Mouse (Mus musculus) layer of hippocampus, adult 11-12 months (tissue): ENCODE measurements around the gene Rpl15.
"Not testable (repeated sequence)": the region's sequence is repeated elsewhere in the genome, so short reads cannot be mapped to it uniquely, and the experiment has no call there.

Experiments
- DNase-seq: peaks from one replicate; pipeline ENCODE4 v3.0.0; 2022; ENCODE audit warnings: low spot score

Rpl15 gene

DNA sequence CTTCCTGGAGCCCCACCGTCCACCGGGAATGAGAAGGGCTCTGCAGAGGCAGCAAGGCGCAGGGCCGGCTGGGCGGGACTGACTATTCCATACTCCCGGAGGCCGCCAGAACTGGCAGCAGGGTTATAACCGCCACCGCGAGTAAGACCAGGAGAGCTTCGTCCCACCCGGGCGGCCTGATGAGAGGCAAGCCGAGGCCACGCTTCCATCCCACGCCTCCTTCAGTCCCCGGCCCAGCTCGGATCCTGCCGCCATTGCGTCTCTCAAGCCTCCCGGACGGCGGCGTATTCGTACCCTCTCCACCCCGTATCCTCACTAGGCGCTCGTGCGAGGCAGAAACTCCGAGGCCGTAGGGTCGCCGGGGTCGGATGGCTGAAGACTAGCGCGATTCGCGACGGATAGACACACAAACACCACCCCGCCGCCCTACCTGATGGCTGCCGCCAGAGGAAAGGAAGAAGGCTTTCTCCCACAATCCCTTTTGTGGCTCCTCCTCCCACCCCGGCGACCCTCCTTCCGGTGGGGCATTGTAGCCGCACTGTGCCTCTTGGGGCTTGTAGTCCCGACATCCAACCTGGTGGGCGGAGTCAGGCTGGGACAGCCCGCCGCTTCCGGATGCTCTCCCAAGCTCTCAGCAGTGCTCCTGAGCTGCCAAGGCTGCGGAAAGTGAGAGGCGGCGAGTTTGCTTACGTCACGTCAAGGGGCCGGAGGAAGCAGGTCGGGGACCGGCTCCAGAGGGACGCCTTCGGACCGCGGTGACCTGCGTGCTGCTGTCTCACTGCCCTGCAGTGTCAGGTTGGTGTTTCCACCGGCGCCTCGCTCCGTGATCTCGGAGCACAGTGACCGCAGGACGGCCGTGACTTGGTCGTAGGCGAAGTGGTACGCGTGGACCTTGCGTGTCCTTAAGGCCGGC lies at the start of gene Rpl15, which contains the start of gene Nkiras1:
TSS of gene Rpl15 (minus strand) at position 863 of the 913 bp plus-strand sequence.
TSS of gene Nkiras1 (plus strand) at position 608 of the 913 bp plus-strand sequence.
- peak; percentile 99 for DNase-seq

DNA sequence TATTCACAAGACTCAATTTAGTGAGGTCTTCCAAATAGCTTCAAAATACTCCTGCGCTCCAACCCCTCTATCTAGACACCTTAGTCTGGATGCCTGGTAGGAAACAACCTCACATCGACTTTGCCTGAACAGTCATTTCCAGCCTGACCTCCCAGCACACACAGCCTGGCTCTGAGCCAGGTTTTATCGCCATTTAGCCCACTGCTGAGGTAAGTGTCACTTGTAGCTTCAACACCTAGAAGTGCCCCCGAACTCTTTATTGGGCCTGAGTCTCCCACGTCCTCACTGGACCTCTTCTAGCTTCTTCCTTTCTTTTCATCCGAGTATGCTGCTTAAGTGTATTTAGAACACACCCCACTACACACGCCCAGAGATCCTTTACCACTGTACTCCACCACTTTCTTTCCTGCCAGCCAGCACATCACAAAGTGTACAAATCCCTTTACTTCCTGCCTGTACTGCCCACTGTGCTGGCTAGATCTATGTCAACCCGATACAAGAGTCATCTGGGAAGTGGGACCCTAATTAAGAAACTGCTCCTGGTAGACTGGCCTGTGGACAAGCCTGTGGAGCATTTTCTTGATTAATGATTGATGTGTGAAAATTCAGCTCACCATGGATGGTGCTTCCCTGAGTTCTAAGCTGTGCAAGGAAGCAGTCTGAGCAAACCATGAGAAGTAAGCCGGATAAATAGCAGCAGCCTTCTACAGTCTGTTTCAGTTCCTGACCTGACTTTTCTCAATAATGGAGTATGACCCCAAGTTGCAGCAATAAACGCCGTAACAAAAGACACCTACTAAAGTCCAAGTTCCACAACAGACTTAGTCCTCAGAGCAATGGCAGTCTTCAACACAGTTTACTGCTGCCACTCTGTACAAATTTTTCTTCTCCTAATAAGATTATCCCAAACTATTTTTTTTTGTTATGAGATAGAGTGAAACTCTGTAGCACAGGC lies 46.5 kb upstream of the Rpl15 start:
- no peak for DNase-seq

DNA sequence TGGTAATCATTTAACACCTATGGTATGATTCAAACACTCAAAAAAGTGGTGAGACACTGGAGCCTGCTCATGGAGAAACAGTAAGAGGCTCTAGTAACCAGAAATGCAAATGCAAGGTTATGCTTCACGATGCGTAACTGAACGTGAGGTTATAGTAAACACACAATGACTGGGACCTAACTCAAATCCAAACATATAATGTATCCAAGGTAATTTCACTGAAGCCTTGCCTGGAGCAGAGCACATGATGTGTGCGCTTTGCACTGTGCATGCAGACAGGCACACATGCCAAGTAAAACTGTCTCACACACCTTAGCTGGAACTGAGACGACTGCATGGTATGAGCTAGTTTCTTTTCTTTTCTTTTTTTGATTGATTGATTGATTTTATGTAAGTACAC lies 33.0 kb upstream of the Rpl15 start:
- no peak for DNase-seq

DNA sequence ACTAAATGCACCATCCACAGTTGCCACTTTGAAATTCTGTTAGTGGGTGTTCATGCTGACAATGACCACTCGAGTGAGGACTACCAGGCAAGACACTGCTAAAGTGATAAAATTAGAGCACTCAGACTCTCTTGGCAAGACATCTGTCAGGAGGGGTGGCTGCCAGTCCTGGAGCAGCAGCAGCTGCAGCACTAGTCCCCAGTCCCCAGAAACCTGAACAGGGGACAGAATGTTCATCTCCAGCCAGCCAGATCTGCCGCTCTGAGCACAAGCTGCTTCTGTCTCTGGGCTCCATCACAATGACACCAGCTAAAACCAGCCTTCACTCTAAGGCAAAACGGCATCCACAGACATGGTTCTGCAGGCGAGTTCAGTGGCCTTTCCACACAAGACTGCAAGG lies 32.1 kb upstream of the Rpl15 start:
- peak; percentile 45 for DNase-seq

DNA sequence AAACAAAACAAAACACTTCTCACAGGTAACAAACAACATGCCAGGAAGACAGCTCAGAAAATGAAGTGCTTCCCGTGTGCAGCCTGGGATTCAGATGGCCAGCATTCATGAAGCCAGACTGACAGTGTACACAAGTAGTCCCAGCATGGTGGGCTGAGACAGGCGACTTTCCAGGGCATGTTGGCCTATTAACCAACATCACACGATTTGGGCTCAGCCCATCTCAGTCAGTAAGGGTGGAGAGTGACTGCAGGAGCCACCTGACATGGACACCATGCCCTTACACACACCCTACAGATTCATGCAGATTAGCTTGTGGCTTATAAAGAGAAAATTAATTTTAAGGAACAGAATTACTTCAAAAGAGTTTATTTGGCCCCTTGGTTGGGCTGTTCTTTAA lies 31.6 kb upstream of the Rpl15 start:
- no peak for DNase-seq

DNA sequence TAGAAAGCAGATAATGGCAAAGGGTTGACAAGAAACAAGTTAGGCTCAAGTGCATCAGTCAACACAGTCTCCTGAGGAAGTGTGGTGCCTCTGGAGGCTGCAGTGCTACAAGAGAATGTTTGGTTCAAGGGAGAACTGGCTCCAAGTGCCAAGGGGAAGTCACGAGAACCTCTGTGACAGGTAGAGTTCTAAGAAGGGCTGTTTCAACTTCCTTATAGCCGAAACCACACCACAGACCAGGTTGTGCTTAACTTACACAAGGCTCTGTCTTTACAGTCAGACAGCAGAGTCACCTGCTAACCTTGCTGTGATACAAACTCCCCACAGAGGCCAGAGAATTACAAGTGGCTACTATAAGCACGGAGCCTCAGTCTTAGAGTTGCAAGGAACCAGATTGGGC lies 30.4 kb upstream of the Rpl15 start:
- DNase-seq, result no peak

DNA sequence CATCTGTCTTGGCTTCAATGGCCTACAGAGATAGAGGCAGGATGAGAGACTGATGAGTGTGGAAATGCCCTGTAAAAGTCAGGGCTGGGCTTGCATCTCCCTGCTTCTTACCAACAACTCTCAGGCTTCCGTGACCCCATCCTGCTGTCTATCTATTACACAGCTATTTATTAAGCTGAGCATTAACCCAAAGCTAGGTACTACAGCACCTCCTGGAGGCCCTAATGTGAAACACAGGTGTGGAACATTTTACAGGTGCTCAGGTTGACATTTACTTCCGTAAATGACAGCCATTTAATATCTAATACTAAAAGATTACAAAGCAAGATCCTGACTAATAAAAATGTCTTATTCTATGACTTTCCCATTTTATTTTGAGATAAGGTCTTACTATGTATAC lies 29.5 kb upstream of the Rpl15 start:
- no peak for DNase-seq

DNA sequence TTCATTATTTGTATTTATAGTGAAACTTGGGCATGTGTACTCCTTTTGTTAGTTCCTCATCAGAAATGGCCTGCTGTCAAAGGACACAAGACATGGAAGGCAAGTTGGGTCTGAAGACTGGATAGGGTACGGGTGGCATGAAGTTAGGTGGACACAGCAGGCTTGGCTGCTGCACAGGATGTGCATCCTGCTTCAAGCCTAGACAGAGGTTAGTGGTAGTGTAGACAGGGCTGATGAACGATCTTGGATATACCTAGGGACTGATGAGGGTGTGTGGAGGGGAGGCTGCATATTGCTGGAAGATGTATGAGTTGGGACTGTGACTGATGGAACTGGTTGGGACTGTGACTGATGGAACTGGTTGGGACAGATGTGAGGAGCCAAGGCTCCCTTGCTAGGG lies 27.7 kb upstream of the Rpl15 start:
- no peak for DNase-seq

DNA sequence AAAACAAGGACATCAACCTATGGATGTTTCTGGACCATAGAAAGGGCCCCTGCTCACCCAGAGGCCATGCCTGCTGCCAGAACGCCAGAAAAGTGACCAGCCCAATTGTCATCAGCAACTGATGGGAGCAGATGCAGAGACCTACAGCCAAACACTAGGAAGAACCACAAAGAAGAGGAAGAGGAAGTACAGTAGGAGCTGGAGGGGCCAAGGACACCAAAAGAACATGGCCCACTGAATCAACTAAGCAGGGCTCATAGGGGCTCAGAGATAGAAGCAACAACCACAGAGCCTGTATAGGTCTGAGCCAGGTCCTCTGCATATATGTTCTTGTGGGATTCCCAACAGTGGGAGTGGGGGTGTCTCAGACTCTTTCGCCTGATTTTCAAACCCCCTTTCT lies 26.2 kb upstream of the Rpl15 start:
- DNase-seq, result no peak

DNA sequence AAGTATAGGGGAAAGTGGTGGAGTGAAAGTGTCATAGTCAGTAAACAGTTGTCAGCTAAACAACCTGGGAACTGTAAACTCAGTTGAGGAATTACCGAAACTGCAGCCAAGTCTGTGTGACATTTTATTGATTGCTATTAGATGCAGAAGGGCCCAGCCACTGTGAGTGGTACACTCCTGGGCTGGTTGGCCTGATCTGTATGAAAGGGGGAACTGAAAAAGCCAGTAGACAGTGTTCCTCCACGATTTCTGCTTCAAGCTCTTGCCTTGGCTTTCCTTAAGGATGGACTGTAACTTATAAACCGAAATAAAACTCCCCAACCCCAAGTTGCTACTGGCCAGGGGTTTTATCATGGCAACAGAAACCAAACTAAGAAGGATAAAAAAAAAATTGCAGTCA lies 21.4 kb upstream of the Rpl15 start:
- no peak for DNase-seq

DNA sequence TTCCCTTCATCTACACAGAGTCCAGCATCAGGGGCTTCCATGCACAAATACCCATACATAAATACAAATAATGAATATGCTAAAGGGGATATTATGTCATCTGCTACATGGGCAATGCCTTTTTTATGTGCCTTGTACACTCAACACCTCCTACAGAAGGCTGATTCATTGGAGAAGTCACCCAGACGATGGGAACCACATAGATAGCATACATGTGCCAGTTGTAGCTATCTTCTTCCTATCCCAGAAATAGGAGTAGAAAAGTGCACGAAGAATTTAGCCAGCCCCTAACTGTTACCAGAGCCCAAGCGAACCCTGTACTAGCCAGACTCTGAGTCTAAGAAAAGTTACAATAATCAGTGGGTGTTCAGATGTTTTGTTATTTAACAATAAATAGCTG lies 20.9 kb upstream of the Rpl15 start:
- no peak for DNase-seq

DNA sequence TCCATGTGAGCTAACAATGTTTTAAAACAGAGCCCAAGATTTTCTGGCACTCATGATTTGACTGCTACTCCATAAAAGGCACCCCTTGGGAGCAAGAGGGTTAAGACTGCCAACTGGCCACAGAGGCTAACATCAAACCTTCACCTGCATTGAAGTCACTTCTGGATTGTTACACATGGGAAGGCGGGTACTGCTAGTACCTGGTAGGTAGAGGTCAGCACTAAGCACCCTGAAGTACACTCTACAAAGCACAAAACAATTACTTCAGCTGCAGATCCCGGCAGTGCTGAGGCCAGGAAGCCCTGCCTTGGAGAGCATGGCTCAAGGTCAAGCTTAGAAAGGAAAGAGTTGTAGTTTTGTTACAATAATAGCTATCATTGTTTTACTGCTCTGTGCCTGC lies 16.2 kb upstream of the Rpl15 start:
- no peak for DNase-seq

DNA sequence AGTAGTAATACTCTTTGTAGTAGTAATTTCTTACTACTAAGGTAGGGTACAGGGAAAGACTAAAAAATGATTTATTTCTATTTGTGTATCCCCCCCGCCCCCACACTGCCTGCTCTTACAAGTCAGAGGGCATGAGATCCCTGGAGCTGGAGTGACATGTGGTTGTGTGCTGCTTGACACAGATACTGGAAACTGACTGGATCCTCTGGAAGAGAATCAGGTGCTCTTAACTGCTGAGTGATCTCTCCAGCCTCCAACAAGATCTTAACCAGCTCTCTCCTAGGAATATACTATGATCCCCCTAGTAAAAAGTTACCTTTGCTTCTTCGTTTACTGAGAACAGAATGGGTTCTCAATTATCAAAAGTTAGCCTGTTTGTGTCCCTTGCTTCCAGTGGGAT lies 15.2 kb upstream of the Rpl15 start:
- DNase-seq, result no peak

DNA sequence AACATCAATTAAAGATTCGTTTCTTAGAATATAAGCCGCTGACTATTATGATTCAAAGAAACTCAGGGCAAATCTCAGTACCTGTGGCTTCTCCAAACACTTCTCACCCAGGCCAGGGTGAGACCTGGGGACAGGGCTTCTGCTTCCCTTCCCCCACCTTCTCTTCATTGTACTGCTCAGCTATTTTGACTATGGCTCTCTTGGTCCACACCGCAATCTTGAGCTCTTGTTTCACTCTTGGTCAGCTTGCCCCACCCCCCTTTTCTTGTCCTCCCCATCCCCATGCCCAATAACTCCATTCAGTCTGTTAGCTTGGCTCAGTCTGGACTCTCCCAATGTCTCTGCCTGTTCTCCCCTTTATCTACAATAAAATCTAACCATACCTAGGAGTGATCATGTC lies 14.3 kb upstream of the Rpl15 start:
- no peak for DNase-seq

DNA sequence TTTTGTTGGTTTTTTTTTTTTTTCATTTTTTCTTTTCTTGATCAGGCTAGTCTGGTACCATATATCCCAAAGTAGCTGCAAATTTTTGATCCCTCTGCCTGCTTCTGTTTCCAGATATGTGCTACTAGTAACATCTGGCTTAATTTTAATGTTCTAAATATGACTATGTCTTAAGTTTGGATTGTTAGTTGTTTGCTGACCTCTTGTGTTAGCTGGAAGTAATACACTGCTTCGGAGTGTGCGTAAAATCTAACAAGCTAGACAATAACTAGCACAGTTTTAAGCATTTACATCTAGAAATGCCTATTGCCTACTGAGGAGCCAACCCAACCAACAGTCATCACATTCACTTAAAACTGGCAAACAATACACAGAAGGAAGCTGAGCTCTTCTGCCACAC lies 13.4 kb upstream of the Rpl15 start:
- DNase-seq, result peak; percentile 26

DNA sequence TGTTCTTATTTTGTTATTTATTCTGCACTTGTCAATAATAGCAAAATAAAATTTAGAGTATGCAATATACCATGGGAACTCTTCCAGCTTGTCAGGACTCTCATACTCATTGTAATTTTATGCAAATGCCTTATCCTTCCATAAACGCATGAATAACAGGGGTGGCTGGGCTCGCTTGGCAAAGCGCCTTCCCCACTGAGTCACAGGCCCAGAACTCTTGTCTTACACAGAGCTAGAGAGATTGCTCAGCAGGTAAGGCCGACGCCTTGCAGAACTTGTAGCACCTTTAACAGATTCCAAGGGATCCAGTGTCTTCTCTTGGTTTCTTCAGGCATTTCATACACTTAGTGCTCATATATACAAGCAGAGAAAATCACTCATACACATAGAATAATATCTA lies 9.2 kb upstream of the Rpl15 start:
- no peak for DNase-seq

DNA sequence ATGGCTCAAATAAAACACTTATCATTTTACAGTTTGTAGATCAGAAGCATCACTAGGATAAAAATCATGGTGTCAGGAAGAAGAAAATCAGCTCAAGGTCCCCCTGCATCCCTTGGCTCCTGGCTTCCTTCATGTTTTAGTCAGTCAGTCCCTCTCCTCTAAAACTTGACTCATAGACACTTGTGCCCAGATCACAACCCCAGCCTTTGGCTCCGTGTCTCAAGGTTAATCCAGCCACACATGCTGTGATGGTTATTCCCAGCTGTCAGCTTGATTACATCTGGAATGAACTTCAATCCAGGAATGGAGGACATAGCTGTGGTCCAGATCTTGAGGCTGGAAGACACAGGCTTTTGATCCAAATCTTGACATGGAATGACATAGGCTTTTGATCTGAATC lies 3.3 kb upstream of the Rpl15 start:
- DNase-seq, result no peak

DNA sequence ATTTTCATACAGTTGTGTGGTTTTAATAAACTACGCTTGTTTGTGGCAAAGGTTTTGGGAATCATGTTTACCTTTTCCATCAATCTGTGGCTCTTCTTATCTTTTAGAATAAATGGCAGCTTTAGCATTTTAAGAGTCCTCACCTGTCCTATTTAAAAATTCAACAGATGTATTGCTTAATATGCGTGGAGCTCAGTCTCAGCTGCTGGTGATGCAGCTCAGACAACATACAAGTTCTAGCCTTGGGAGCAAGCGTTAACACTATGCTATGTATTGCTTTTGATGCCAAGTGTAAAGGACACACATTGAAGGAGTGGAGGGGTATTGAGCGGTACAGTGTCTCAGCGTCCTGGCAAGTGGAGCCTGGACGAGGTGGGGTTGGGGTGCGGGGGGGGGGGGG lies 475 bp upstream of the Rpl15 start:
- DNase-seq, result no peak

DNA sequence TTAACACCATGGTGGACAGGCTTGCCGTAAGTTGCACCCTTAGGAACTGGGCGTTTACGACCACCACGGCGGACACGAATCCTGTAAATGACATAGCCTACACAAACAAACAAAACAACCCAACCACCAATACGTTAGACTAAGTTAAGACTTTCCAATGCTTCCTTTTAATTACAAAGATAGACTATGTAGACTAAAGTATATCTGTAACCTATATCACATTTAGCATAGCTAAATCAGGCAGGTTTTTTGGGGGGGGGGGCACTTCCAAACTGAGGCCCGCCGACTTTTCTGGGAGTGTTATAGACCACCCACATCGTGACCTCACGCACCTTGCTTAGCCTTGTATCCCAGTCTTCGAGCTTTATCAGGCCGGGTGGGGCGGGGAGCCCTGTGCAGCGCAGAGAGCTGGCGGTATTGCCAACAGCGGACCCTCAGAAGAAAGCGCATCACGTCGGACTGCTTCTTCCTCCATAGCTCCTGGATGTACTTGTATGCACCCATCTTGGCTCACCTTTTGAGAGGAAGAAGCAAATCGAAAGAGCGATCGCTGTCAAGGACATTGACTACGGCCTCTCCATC lies 1.2 kb downstream of the Rpl15 start:
- not testable (repeated sequence) for DNase-seq

DNA sequence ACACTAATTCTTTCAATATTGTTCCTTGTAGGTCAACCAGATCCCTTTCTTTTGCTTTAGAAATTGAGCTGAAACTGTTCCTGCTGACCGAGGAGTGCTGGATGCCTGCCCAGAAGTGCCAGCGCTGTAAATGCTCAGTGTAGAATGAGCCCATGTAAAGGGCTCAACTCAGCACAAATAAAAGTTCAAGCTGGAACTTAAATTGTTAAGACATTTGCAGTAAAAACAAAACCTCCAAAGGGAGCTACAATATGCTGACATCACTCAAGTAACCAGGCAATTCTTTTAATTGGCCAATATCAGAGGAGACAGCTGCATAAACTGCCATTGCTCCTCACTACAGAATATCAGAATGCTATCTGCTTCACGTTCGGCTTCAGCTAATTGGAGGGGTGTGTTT lies 7.8 kb downstream of the Rpl15 start:
- DNase-seq, result no peak

DNA sequence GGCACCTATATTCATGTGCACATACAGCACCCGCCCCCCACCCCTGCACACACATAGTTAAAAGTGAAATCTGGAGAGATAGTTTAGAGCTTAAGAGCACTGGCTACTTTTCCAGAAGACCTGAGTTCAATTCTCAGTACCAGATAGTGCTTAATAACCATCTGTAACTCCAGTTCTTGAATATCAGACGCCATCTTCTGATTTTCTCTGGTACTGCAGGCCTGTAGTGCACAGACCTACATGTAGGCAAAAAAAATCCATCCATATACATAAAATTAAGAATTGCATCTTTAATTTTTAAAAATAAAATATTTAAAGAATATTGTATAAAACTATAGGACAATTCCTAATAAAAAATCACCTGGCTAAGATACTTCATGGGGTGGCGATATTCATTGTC lies 10.0 kb downstream of the Rpl15 start:
- DNase-seq, result no peak

DNA sequence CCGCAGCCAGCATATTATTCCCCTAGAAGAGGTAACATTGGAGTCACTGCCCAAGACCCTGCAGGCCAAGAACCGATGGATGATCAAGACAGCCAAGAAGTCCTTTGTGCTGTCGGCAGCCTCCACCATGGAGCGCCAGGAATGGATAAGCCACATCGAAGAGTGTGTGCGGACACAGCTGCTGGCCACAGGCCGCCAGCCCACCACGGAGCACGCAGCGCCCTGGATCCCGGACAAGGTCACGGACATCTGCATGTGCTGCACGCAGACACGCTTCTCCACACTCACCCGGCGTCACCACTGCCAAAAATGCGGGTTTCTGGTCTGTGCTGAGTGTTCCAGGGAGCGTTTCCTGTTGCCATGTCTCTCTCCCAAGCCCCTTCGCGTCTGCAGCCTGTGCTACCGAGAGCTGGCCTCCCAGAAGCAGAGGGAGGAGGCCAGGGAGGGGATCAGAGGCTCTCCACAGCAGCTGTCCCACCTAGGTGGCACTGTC lies 28.5 kb downstream of the Rpl15 start:
- no peak for DNase-seq
